Mouse (Mus musculus): ENCODE data around the gene Agpat1. TPM values are rescaled to one million over a fixed set of nuclear protein-coding genes. Genes with fewer than 3 reads are reported as not detected.

Agpat1 gene
- polyA plus RNA-seq, 1 experiment from 2014 or later, result 54.8 TPM

GRCm38 (mm10) chr17:34659181-34659896, 55.3 kb downstream of the Agpat1 start:
- Histone ChIP-seq H3K36me3 (peaks cover 3% of the 10 kb centered on the region), H3K9me3 (no peaks in the 10 kb centered on the region), H3K27ac (no peak overlapping the region), H3K27me3 (peaks cover 37% of the 10 kb centered on the region), H3K4me1 (0 out of 2 replicates have a peak, but pooled peaks cover 7% of the 10 kb centered on the region), H3K4me2 (replicated peaks) (no peak overlapping the region), H3K4me3 (no peak overlapping the region), H3K9ac (no peak overlapping the region)
- 68% methylated on average over 12 of the region's 12 CpGs for WGBS
- ATAC-seq (ENCODE audit: insufficient number of reproducible peaks, insufficient read depth, low FRiP score, low TSS enrichment), result 0 out of 2 replicates have a peak, but pooled peaks have one; percentile 1

- Histone ChIP-seq H3K36me3 (no peaks in the 10 kb centered on the region; the same call in 1 of the 2 replicates), H3K4me1 (0 out of 2 replicates have a peak, but pooled peaks cover 7% of the 10 kb centered on the region), H3K4me3 (no peak overlapping the region), H3K27ac (no peak overlapping the region), H3K4me2 (replicated peaks) (no peak overlapping the region), H3K9me3 (no peaks in the 10 kb centered on the region), H3K27me3 (peaks cover 37% of the 10 kb centered on the region), H3K9ac (no peak overlapping the region)
- no peak for ATAC-seq (ENCODE audit: insufficient number of reproducible peaks, insufficient read depth, low FRiP score, low TSS enrichment)
- WGBS, result 64% methylated on average over 3 of the region's 3 CpGs
Observed at GRCm38 (mm10) chr17:34659897-34660214, 55.8 kb downstream of the Agpat1 start.

GRCm38 (mm10) chr17:34660259-34660820, 56.3 kb downstream of the Agpat1 start:
- no peak overlapping the region for H3K9ac ChIP-seq
- peaks cover 37% of the 10 kb centered on the region for H3K27me3 ChIP-seq
- H3K4me3 ChIP-seq, result no peak overlapping the region
- no peak overlapping the region for H3K27ac ChIP-seq
- H3K36me3 ChIP-seq, result no peaks in the 10 kb centered on the region
- no peak overlapping the region for H3K4me2 ChIP-seq (replicated peaks)
- H3K4me1 ChIP-seq, result 0 out of 2 replicates have a peak, but pooled peaks cover 7% of the 10 kb centered on the region
- H3K9me3 ChIP-seq, result no peaks in the 10 kb centered on the region
- WGBS, result 31% methylated on average over 11 of the region's 11 CpGs
- no peak for ATAC-seq (ENCODE audit: insufficient number of reproducible peaks, insufficient read depth, low FRiP score, low TSS enrichment)

- H3K27me3 ChIP-seq, result peaks cover 37% of the 10 kb centered on the region
- H3K4me1 ChIP-seq, result 0 out of 2 replicates have a peak, but pooled peaks cover 7% of the 10 kb centered on the region
- 11% methylated on average over 19 of the region's 19 CpGs for WGBS
- H3K36me3 ChIP-seq, result no peaks in the 10 kb centered on the region
- H3K9ac ChIP-seq, result no peak overlapping the region; the same call in 1 of the 2 replicates
- no peak for ATAC-seq (ENCODE audit: insufficient number of reproducible peaks, insufficient read depth, low FRiP score, low TSS enrichment)
- peak overlapping the region; percentile 36 for H3K4me2 ChIP-seq (replicated peaks)
- H3K4me3 ChIP-seq, result no peak overlapping the region; the same call in 1 of the 2 replicates
- no peak overlapping the region for H3K27ac ChIP-seq
- H3K9me3 ChIP-seq, result no peaks in the 10 kb centered on the region
Observed at GRCm38 (mm10) chr17:34661121-34661591, 57.1 kb downstream of the Agpat1 start.

GRCm38 (mm10) chr17:34662468-34662867, 58.4 kb downstream of the Agpat1 start:
- no peaks in the 10 kb centered on the region for H3K36me3 ChIP-seq
- H3K27me3 ChIP-seq, result peaks cover 39% of the 10 kb centered on the region

GRCm38 (mm10) chr17:34662978-34663377, 58.9 kb downstream of the Agpat1 start:
- Histone ChIP-seq H3K4me2 (replicated peaks) (no peak overlapping the region), H3K9ac (no peak overlapping the region), H3K4me1 (0 out of 2 replicates have a peak, but pooled peaks cover 7% of the 10 kb centered on the region), H3K36me3 (no peaks in the 10 kb centered on the region), H3K4me3 (no peak overlapping the region), H3K27ac (no peak overlapping the region), H3K27me3 (peaks cover 39% of the 10 kb centered on the region), H3K9me3 (no peaks in the 10 kb centered on the region)
- 76% methylated on average over 8 of the region's 8 CpGs for WGBS
- ATAC-seq (ENCODE audit: insufficient number of reproducible peaks, insufficient read depth, low FRiP score, low TSS enrichment), result no peak

More at GRCm38 (mm10) chr17:34662468-34662867, 58.4 kb downstream of the Agpat1 start:
- WGBS, result 85% methylated on average over 1 of the region's 1 CpGs
- Histone ChIP-seq H3K4me3 (no peak overlapping the region), H3K9me3 (no peaks in the 10 kb centered on the region), H3K4me1 (0 out of 2 replicates have a peak, but pooled peaks cover 7% of the 10 kb centered on the region), H3K9ac (no peak overlapping the region), H3K27ac (no peak overlapping the region), H3K4me2 (replicated peaks) (no peak overlapping the region)
- ATAC-seq (ENCODE audit: insufficient number of reproducible peaks, insufficient read depth, low FRiP score, low TSS enrichment), result no peak

Other genes starting within 250 kb of the Agpat1 start
- gene Btnl2, start 249.4 kb upstream of the Agpat1 start, polyA plus RNA-seq (2016; fragmentation: Nextera tagmentation; extraction: Ambion mirVana), result not detected in 2 replicates
- not detected in 2 replicates for gene Btnl1, start 227.1 kb upstream of the Agpat1 start, polyA plus RNA-seq (2016; fragmentation: Nextera tagmentation; extraction: Ambion mirVana)
- 0.81 and 1.00 TPM in 2 replicates for gene BC051142, start 205.4 kb upstream of the Agpat1 start, polyA plus RNA-seq (2016; fragmentation: Nextera tagmentation; extraction: Ambion mirVana)
- gene Btnl4, start 126.9 kb upstream of the Agpat1 start, polyA plus RNA-seq (2016; fragmentation: Nextera tagmentation; extraction: Ambion mirVana), result not detected in 2 replicates
- not detected in 2 replicates for gene Btnl6, start 86.9 kb upstream of the Agpat1 start, polyA plus RNA-seq (2016; fragmentation: Nextera tagmentation; extraction: Ambion mirVana)
- 6.9 TPM in 2 replicates for gene Notch4, start 40.0 kb upstream of the Agpat1 start, polyA plus RNA-seq (2016; fragmentation: Nextera tagmentation; extraction: Ambion mirVana)
- 3.5 and 6.3 TPM in 2 replicates for gene Gpsm3, start 14.5 kb upstream of the Agpat1 start, polyA plus RNA-seq (2016; fragmentation: Nextera tagmentation; extraction: Ambion mirVana)
- gene Pbx2, start 13.0 kb upstream of the Agpat1 start, polyA plus RNA-seq (2016; fragmentation: Nextera tagmentation; extraction: Ambion mirVana), result 25.1 and 28.0 TPM in 2 replicates
- 3.1 and 3.5 TPM in 2 replicates for gene Ager, start 6.4 kb upstream of the Agpat1 start, polyA plus RNA-seq (2016; fragmentation: Nextera tagmentation; extraction: Ambion mirVana)
- gene Rnf5, start 572 bp upstream of the Agpat1 start, polyA plus RNA-seq (2016; fragmentation: Nextera tagmentation; extraction: Ambion mirVana), result 139 TPM in 2 replicates
- gene Egfl8, start 11.7 kb downstream of the Agpat1 start, polyA plus RNA-seq (2016; fragmentation: Nextera tagmentation; extraction: Ambion mirVana), result 7.0 and 10.1 TPM in 2 replicates
- 18.0 and 18.8 TPM in 2 replicates for gene Ppt2, start 24.2 kb downstream of the Agpat1 start, polyA plus RNA-seq (2016; fragmentation: Nextera tagmentation; extraction: Ambion mirVana)
- 0.52 and 0.56 TPM in 2 replicates for gene Prrt1, start 25.3 kb downstream of the Agpat1 start, polyA plus RNA-seq (2016; fragmentation: Nextera tagmentation; extraction: Ambion mirVana)
- gene Fkbpl, start 40.5 kb downstream of the Agpat1 start, polyA plus RNA-seq (2016; fragmentation: Nextera tagmentation; extraction: Ambion mirVana), result 16.6 and 16.8 TPM in 2 replicates
- 110 TPM in 2 replicates for gene Atf6b, start 42.9 kb downstream of the Agpat1 start, polyA plus RNA-seq (2016; fragmentation: Nextera tagmentation; extraction: Ambion mirVana)
- 0.01 and 0.05 TPM in 2 replicates for gene Tnxb, start 66.3 kb downstream of the Agpat1 start, polyA plus RNA-seq (2016; fragmentation: Nextera tagmentation; extraction: Ambion mirVana)
- 0.05 TPM in 1 of 2 replicates, not detected in the other for gene C4b, start 139.6 kb downstream of the Agpat1 start, polyA plus RNA-seq (2016; fragmentation: Nextera tagmentation; extraction: Ambion mirVana)
- not detected in 2 replicates for gene Cyp21a1, start 200.3 kb downstream of the Agpat1 start, polyA plus RNA-seq (2016; fragmentation: Nextera tagmentation; extraction: Ambion mirVana)
- 21.5 and 23.8 TPM in 2 replicates for gene Stk19, start 232.7 kb downstream of the Agpat1 start, polyA plus RNA-seq (2016; fragmentation: Nextera tagmentation; extraction: Ambion mirVana)
- 65.5 and 77.7 TPM in 2 replicates for gene Dxo, start 232.8 kb downstream of the Agpat1 start, polyA plus RNA-seq (2016; fragmentation: Nextera tagmentation; extraction: Ambion mirVana)
- 61.6 and 64.3 TPM in 2 replicates for gene Skiv2l, start 245.9 kb downstream of the Agpat1 start, polyA plus RNA-seq (2016; fragmentation: Nextera tagmentation; extraction: Ambion mirVana)
- gene Nelfe, start 246.1 kb downstream of the Agpat1 start, polyA plus RNA-seq (2016; fragmentation: Nextera tagmentation; extraction: Ambion mirVana), result 127 and 134 TPM in 2 replicates